Mouse (Mus musculus): ENCODE data around the gene Gm11214. TPM values are rescaled to one million over a fixed set of nuclear protein-coding genes. Genes with fewer than 3 reads are reported as not detected.

The Gm11214 gene
- polyA plus RNA-seq (2015; fragmentation: Nextera tagmentation; extraction: Ambion mirVana) = not detected in 2 replicates

DNA sequence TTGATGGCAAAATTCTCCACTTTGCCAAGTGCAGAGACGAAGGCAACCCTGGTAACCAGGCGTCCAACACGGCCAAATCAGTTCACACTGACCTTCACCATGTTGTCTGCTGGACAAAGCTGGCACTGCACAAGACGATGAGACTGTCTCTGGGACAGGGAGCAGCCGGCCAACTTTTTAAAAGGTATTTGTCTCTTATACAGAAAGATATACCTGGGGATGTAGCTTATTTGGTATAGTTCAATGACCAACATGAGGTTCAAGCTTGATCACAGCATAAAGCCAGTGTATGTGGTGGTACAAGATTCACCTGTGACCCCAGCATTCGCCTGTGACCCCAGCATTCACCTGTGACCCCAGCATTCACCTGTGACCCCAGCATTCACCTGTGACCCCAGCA lies at the start of gene Gm11214:
Gm11214 (minus strand) TSS at position 101 of the 400 bp plus-strand sequence.
- Histone ChIP-seq H3K9ac (replicated peaks; ENCODE audit: low read length) (no peak within 1 kb of the TSS), H3K4me2 (replicated peaks; ENCODE audit: low read depth, low read length) (no peak within 1 kb of the TSS), H3K27me3 (ENCODE audit: insufficient read depth, low read length) (no peaks in the 10 kb centered on the region), H3K9me3 (ENCODE audit: low read length) (no peaks in the 10 kb centered on the region), H3K27ac (ENCODE audit: low read length) (no peak within 1 kb of the TSS), H3K4me1 (ENCODE audit: insufficient read depth, low read length) (no peaks in the 10 kb centered on the region), H3K36me3 (ENCODE audit: insufficient read depth, low read length) (no peaks in the 10 kb centered on the region), H3K4me3 (ENCODE audit: low read length) (no peak within 1 kb of the TSS)
- 94% methylated on average over 6 of the region's 6 CpGs for WGBS
- ATAC-seq (ENCODE audit: low FRiP score, low TSS enrichment) = no peak

DNA sequence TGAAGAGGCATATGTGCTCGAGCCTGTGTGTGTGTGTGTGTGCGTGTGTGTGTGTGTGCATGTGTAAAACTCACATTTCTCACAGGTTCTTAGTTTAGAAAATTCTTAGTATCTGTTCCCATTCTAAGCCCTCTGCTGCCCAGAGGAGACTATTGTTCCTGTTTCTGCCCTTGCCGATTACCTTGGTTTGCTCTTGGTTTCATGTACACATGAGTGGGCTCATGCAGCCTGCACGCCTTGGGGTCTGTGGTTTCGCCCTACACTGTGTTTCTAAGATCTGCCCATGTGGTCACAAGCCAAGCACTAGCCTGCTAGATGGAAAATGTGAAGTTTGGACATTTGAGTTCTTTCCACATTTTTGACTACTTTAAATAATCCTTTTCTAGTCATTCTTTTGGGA lies 48.7 kb upstream of the Gm11214 start:
- ATAC-seq (ENCODE audit: low FRiP score, low TSS enrichment) = no peak
- Histone ChIP-seq H3K4me3 (ENCODE audit: low read length) (no peak overlapping the region), H3K27ac (ENCODE audit: low read length) (no peak overlapping the region), H3K9me3 (ENCODE audit: low read length) (no peaks in the 10 kb centered on the region), H3K4me1 (ENCODE audit: insufficient read depth, low read length) (no peaks in the 10 kb centered on the region), H3K9ac (replicated peaks; ENCODE audit: low read length) (no peak overlapping the region), H3K4me2 (replicated peaks; ENCODE audit: low read depth, low read length) (no peak overlapping the region), H3K36me3 (ENCODE audit: insufficient read depth, low read length) (no peaks in the 10 kb centered on the region), H3K27me3 (ENCODE audit: insufficient read depth, low read length) (no peaks in the 10 kb centered on the region)
- 89% methylated on average over 5 of the region's 5 CpGs for WGBS

- H3K9ac ChIP-seq (replicated peaks; ENCODE audit: low read length) = no peak overlapping the region
- H3K4me3 ChIP-seq (ENCODE audit: low read length) = no peak overlapping the region
- H3K9me3 ChIP-seq (ENCODE audit: low read length) = no peaks in the 10 kb centered on the region
- ATAC-seq (ENCODE audit: low FRiP score, low TSS enrichment) = no peak
- H3K27me3 ChIP-seq (ENCODE audit: insufficient read depth, low read length) = no peaks in the 10 kb centered on the region
- H3K36me3 ChIP-seq (ENCODE audit: insufficient read depth, low read length) = no peaks in the 10 kb centered on the region
- H3K4me2 ChIP-seq (replicated peaks; ENCODE audit: low read depth, low read length) = no peak overlapping the region
- no peaks in the 10 kb centered on the region for H3K4me1 ChIP-seq (ENCODE audit: insufficient read depth, low read length)
- WGBS = 78% methylated on average over 8 of the region's 8 CpGs
- H3K27ac ChIP-seq (ENCODE audit: low read length) = no peak overlapping the region
These were observed 47.4 kb upstream of the Gm11214 start for GRCm38 (mm10) chr4:63710431-63711220.

DNA sequence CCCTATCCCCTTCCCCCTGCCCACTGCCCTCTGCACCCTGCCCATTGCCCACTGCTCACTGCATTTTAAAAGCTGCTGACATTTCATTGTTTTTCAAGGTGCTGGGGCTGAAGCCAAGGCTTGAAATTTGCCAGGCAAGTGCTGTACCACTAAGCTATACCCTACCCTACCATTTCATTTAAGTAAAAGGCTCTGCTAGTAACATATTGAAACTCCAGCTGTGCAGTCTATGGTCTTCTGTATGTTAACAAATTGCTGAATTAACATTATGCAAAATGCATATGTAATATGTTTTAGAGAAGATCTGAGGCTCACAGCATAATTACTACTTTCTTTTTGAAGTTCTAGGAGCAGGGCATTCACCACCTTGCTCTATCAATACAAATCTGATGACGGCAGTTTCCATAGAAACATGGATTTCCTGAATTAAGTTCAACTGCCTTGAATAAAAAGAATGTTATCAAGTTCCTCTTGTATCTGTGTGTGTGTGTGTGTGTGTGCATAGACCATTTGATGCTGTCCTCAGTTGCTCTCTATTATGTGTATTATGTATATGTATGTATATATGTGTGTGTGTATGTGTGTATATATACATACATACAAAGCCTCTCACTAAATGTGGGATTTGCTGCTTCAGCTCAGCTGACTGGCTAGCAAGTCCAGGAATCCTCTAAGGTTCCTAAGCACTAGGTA lies 43.2 kb upstream of the Gm11214 start:
- no peak overlapping the region for H3K9ac ChIP-seq (replicated peaks; ENCODE audit: low read length)
- H3K4me1 ChIP-seq (ENCODE audit: insufficient read depth, low read length) = no peaks in the 10 kb centered on the region
- no peaks in the 10 kb centered on the region for H3K36me3 ChIP-seq (ENCODE audit: insufficient read depth, low read length)
- WGBS = 83% methylated on average over 1 of the region's 1 CpGs
- no peak overlapping the region for H3K27ac ChIP-seq (ENCODE audit: low read length)
- H3K27me3 ChIP-seq (ENCODE audit: insufficient read depth, low read length) = no peaks in the 10 kb centered on the region
- H3K4me3 ChIP-seq (ENCODE audit: low read length) = no peak overlapping the region
- no peaks in the 10 kb centered on the region for H3K9me3 ChIP-seq (ENCODE audit: low read length)
- H3K4me2 ChIP-seq (replicated peaks; ENCODE audit: low read depth, low read length) = no peak overlapping the region
- ATAC-seq (ENCODE audit: low FRiP score, low TSS enrichment) = no peak

DNA sequence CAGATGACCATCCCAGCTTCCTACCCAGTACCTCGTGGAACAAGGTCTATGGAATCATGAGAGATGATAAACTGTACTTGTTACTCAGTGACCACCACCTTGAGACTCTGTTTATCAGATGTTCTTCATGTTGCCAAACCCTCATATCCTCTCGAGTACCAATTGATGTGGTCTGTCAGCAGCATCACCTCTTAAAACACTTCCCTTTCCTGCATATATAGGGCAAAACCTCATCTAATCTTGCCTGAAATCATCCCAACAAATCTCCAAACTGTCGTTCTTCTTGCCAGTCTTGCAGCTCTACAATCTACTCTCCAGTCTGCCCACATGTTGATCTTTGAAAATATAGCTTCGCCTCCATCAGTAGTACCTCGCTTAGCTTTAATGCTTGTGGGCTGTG lies 41.1 kb upstream of the Gm11214 start:
- Histone ChIP-seq H3K9ac (replicated peaks; ENCODE audit: low read length) (no peak overlapping the region), H3K9me3 (ENCODE audit: low read length) (no peaks in the 10 kb centered on the region), H3K27ac (ENCODE audit: low read length) (no peak overlapping the region), H3K36me3 (ENCODE audit: insufficient read depth, low read length) (no peaks in the 10 kb centered on the region), H3K4me3 (ENCODE audit: low read length) (no peak overlapping the region), H3K27me3 (ENCODE audit: insufficient read depth, low read length) (no peaks in the 10 kb centered on the region), H3K4me1 (ENCODE audit: insufficient read depth, low read length) (no peaks in the 10 kb centered on the region), H3K4me2 (replicated peaks; ENCODE audit: low read depth, low read length) (no peak overlapping the region)
- no peak for ATAC-seq (ENCODE audit: low FRiP score, low TSS enrichment)
- WGBS = 78% methylated on average over 5 of the region's 5 CpGs

DNA sequence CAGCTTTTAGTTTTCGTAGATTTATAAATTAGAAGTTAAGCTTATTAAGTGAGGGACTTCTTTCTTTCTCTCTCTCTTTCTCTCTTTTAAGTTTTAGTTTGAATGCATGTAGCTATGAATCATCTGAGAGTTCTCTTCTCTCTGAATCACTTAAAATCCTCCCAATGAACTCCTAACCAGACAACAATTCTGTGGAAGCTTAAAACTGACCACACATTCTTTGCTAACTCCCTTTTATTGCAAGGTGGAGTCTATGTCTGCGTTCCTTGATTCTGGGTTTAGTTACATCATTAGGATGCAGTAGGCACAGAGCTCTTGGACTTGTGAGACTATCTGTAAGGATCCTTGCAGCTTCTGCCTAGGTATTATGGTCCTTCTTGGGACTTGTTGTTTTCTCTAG lies 40.5 kb upstream of the Gm11214 start:
- Histone ChIP-seq H3K4me2 (replicated peaks; ENCODE audit: low read depth, low read length) (no peak overlapping the region), H3K36me3 (ENCODE audit: insufficient read depth, low read length) (no peaks in the 10 kb centered on the region), H3K9me3 (ENCODE audit: low read length) (no peaks in the 10 kb centered on the region), H3K27me3 (ENCODE audit: insufficient read depth, low read length) (no peaks in the 10 kb centered on the region), H3K27ac (ENCODE audit: low read length) (no peak overlapping the region), H3K4me1 (ENCODE audit: insufficient read depth, low read length) (no peaks in the 10 kb centered on the region), H3K9ac (replicated peaks; ENCODE audit: low read length) (no peak overlapping the region), H3K4me3 (ENCODE audit: low read length) (no peak overlapping the region)
- no peak for ATAC-seq (ENCODE audit: low FRiP score, low TSS enrichment)
- WGBS = 88% methylated on average over 2 of the region's 2 CpGs

- Histone ChIP-seq H3K4me3 (ENCODE audit: low read length) (no peak overlapping the region), H3K9ac (replicated peaks; ENCODE audit: low read length) (no peak overlapping the region), H3K4me2 (replicated peaks; ENCODE audit: low read depth, low read length) (no peak overlapping the region), H3K4me1 (ENCODE audit: insufficient read depth, low read length) (no peaks in the 10 kb centered on the region), H3K9me3 (ENCODE audit: low read length) (no peaks in the 10 kb centered on the region), H3K36me3 (ENCODE audit: insufficient read depth, low read length) (no peaks in the 10 kb centered on the region), H3K27me3 (ENCODE audit: insufficient read depth, low read length) (no peaks in the 10 kb centered on the region), H3K27ac (ENCODE audit: low read length) (no peak overlapping the region)
- no peak for ATAC-seq (ENCODE audit: low FRiP score, low TSS enrichment)
- 86% methylated on average over 4 of the region's 4 CpGs for WGBS
These were observed 39.0 kb upstream of the Gm11214 start for GRCm38 (mm10) chr4:63702006-63702704.

- no peaks in the 10 kb centered on the region for H3K27me3 ChIP-seq (ENCODE audit: insufficient read depth, low read length)
- H3K4me2 ChIP-seq (replicated peaks; ENCODE audit: low read depth, low read length) = no peak overlapping the region
- no peak for ATAC-seq (ENCODE audit: low FRiP score, low TSS enrichment)
- no peak overlapping the region for H3K4me3 ChIP-seq (ENCODE audit: low read length)
- no peaks in the 10 kb centered on the region for H3K4me1 ChIP-seq (ENCODE audit: insufficient read depth, low read length)
- H3K9ac ChIP-seq (replicated peaks; ENCODE audit: low read length) = no peak overlapping the region
- H3K27ac ChIP-seq (ENCODE audit: low read length) = no peak overlapping the region
- H3K9me3 ChIP-seq (ENCODE audit: low read length) = no peaks in the 10 kb centered on the region
- no peaks in the 10 kb centered on the region for H3K36me3 ChIP-seq (ENCODE audit: insufficient read depth, low read length)
- WGBS = 39% methylated on average over 3 of the region's 3 CpGs
These were observed 36.6 kb upstream of the Gm11214 start for GRCm38 (mm10) chr4:63699749-63700148.

- no peak overlapping the region for H3K27ac ChIP-seq (ENCODE audit: low read length)
- no peak overlapping the region for H3K4me2 ChIP-seq (replicated peaks; ENCODE audit: low read depth, low read length)
- no peaks in the 10 kb centered on the region for H3K4me1 ChIP-seq (ENCODE audit: insufficient read depth, low read length)
- no peaks in the 10 kb centered on the region for H3K9me3 ChIP-seq (ENCODE audit: low read length)
- no peak overlapping the region for H3K9ac ChIP-seq (replicated peaks; ENCODE audit: low read length)
- no peak overlapping the region for H3K4me3 ChIP-seq (ENCODE audit: low read length)
- H3K27me3 ChIP-seq (ENCODE audit: insufficient read depth, low read length) = no peaks in the 10 kb centered on the region
- WGBS = 83% methylated on average over 4 of the region's 4 CpGs
- no peak for ATAC-seq (ENCODE audit: low FRiP score, low TSS enrichment)
- H3K36me3 ChIP-seq (ENCODE audit: insufficient read depth, low read length) = no peaks in the 10 kb centered on the region
These were observed 33.7 kb upstream of the Gm11214 start for GRCm38 (mm10) chr4:63696921-63697320.

- Histone ChIP-seq H3K4me3 (ENCODE audit: low read length) (no peak overlapping the region), H3K9ac (replicated peaks; ENCODE audit: low read length) (no peak overlapping the region), H3K36me3 (ENCODE audit: insufficient read depth, low read length) (no peaks in the 10 kb centered on the region), H3K4me2 (replicated peaks; ENCODE audit: low read depth, low read length) (no peak overlapping the region), H3K9me3 (ENCODE audit: low read length) (no peaks in the 10 kb centered on the region), H3K4me1 (ENCODE audit: insufficient read depth, low read length) (0 out of 2 replicates have a peak, but pooled peaks cover 3% of the 10 kb centered on the region), H3K27ac (ENCODE audit: low read length) (no peak overlapping the region), H3K27me3 (ENCODE audit: insufficient read depth, low read length) (no peaks in the 10 kb centered on the region)
- no peak for ATAC-seq (ENCODE audit: low FRiP score, low TSS enrichment)
These were observed 29.2 kb upstream of the Gm11214 start for GRCm38 (mm10) chr4:63692351-63692750.
